Mouse (Mus musculus) hindlimb bud, embryonic 11.5 days (tissue): ENCODE data around the gene Cdk15.

ENCODE experiments used
- DNase-seq: peaks from one replicate; pipeline ENCODE4 v3.0.0-alpha.2; 2012; ENCODE audit warnings: low read depth, low spot score; ENCODE audit errors: extremely low spot score

The Cdk15 gene

GRCm38 (mm10) chr1:59256751-59257231 lies at the start of gene Cdk15:
Gene Cdk15, plus strand, starts transcription at chr1:59256906.
- DNase-seq, result no peak

- no peak for DNase-seq
Measured at GRCm38 (mm10) chr1:59208331-59208730, 48.4 kb upstream of the Cdk15 start.

- no peak for DNase-seq
Measured at GRCm38 (mm10) chr1:59211651-59212050, 45.1 kb upstream of the Cdk15 start.

- DNase-seq, result no peak
Measured at GRCm38 (mm10) chr1:59212076-59212779, 44.5 kb upstream of the Cdk15 start.

GRCm38 (mm10) chr1:59212951-59213350 lies 43.8 kb upstream of the Cdk15 start:
- DNase-seq, result no peak

GRCm38 (mm10) chr1:59215446-59215845 lies 41.3 kb upstream of the Cdk15 start:
- DNase-seq, result no peak

- no peak for DNase-seq
Measured at GRCm38 (mm10) chr1:59220371-59220770, 36.3 kb upstream of the Cdk15 start.

GRCm38 (mm10) chr1:59221591-59221990 lies 35.1 kb upstream of the Cdk15 start:
- no peak for DNase-seq

GRCm38 (mm10) chr1:59222101-59222825 lies 34.4 kb upstream of the Cdk15 start:
- DNase-seq, result no peak

GRCm38 (mm10) chr1:59228552-59228951 lies 28.2 kb upstream of the Cdk15 start:
- DNase-seq, result no peak

GRCm38 (mm10) chr1:59229187-59229586 lies 27.5 kb upstream of the Cdk15 start:
- no peak for DNase-seq

- peak; percentile 88 for DNase-seq
Measured at GRCm38 (mm10) chr1:59236856-59237441, 19.8 kb upstream of the Cdk15 start, which contains the start of gene Als2. Gene Als2, minus strand, starts transcription at chr1:59237231.

GRCm38 (mm10) chr1:59237614-59238211 lies 19.0 kb upstream of the Cdk15 start:
- DNase-seq, result peak; percentile 54

- no peak for DNase-seq
Measured at GRCm38 (mm10) chr1:59243770-59244169, 12.9 kb upstream of the Cdk15 start.

GRCm38 (mm10) chr1:59247602-59248001 lies 9.1 kb upstream of the Cdk15 start:
- no peak for DNase-seq

GRCm38 (mm10) chr1:59252762-59253161 lies 3.9 kb upstream of the Cdk15 start:
- DNase-seq, result no peak

- DNase-seq, result no peak
Measured at GRCm38 (mm10) chr1:59253301-59253909, 3.3 kb upstream of the Cdk15 start.

- no peak for DNase-seq
Measured at GRCm38 (mm10) chr1:59257736-59258135, 1.0 kb downstream of the Cdk15 start.

- no peak for DNase-seq
Measured at GRCm38 (mm10) chr1:59268931-59269330, 12.2 kb downstream of the Cdk15 start.

- no peak for DNase-seq
Measured at GRCm38 (mm10) chr1:59269466-59269865, 12.8 kb downstream of the Cdk15 start.
